Mouse (Mus musculus) limb, embryonic 12.5 days (tissue): ENCODE measurements at regions not wholly inside any gene's neighbourhood (a gene's known extent, or its start where the extent isn't known, plus 50 kb on each side); places are given as distances from the start of the nearest gene placed in this dataset.

Source experiments
- ATAC-seq: fragments of 200-750 bp; cut with Nextera tagmentation; 2 replicates; pipeline ENCODE4 v1.8.0; 2017; ENCODE audit warnings: low read depth, moderate TSS enrichment; ENCODE audit not compliant: insufficient number of reproducible peaks, insufficient read depth, low FRiP score, low TSS enrichment
- H3K27ac ChIP-seq: fragments of 300-500 bp; sonication (generic); 2 replicates; pipeline ENCODE4 v1.5.1; 2016; ENCODE audit warnings: mild to moderate bottlenecking, moderate library complexity
- H3K27me3 ChIP-seq: fragments of 300-500 bp; sonication (generic); 2 replicates; pipeline ENCODE4 v1.6.1; 2016; ENCODE audit warnings: mild to moderate bottlenecking, moderate library complexity
- H3K36me3 ChIP-seq: fragments of 300-500 bp; sonication (generic); 2 replicates; pipeline ENCODE4 v1.6.1; 2016; ENCODE audit warnings: mild to moderate bottlenecking, moderate library complexity
- H3K4me1 ChIP-seq: fragments of 300-500 bp; sonication (generic); replicated peaks from 2 replicates; pipeline ENCODE4 v1.6.1; 2016
- H3K4me2 ChIP-seq: fragments of 300-500 bp; sonication (generic); 2 replicates; pipeline ENCODE4 v1.6.1; 2016; ENCODE audit warnings: mild to moderate bottlenecking, moderate library complexity
- H3K4me3 ChIP-seq: fragments of 300-500 bp; sonication (generic); replicated peaks from 2 replicates; pipeline ENCODE4 v1.5.1; 2016; ENCODE audit warnings: mild to moderate bottlenecking
- H3K9ac ChIP-seq: fragments of 300-500 bp; sonication (generic); replicated peaks from 2 replicates; pipeline ENCODE4 v1.6.1; 2016; ENCODE audit warnings: mild to moderate bottlenecking, moderate library complexity
- H3K9me3 ChIP-seq: fragments of 300-500 bp; sonication (generic); 2 replicates; pipeline ENCODE4 v1.6.1; 2016; ENCODE audit warnings: mild to moderate bottlenecking, moderate library complexity
- WGBS: fragments of 180-500 bp; shearing (Covaris S2); methylation state at CpG from one replicate; pipeline ENCODE4 v1.1.7; 2016; 5-methylcytosine and 5-hydroxymethylcytosine counted together

DNA sequence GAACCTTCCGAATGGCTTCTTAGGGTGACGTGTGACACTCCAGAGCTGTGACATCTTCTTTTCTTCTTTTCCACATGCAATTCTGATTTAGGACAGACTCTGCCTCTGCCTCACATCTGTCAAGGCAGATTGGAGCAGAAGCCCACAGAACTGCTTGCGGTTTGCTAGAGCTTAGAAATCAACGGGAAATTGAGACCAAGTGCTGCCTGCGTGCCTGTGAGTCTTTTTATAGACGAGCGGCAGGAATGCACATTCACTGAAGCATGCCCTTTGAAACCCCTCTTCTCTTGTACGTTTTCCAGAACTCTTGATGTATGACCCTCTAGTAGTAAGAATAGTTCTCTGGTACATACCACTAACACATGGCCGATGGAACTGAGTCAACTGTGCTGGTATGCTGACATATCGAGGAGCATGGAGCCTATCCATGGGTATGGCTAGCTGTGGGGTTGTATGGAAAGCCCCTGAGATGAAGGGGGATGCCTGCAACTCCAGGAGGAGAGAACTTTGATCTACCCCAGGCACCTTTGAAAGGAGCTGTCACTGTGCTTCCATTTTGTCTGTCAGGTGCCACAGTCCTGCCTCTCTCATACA lies 552.2 kb upstream of the Adamts16 start:
- H3K4me1 ChIP-seq: no peaks in the 10 kb centered on the region

DNA sequence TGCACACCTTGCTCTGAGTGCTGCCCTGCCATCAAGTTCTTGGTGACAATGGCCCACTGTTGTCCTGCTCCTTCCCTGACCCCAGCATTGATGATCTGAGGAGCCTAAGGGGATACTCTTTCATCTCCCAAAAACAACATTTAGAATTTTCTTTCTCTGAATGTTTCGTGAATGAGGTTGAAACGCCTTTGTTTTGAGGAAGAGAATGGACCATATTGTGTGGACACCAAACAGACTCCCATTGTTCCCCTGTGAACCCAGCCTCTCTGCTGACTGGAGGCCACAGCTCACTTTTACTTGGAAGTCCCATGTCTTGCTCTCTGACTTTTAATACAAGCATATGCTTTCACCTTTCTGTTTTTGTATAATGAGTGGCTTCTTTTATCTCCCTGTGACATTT lies 537.0 kb upstream of the Adamts16 start:
- H3K36me3 ChIP-seq: no peaks in the 10 kb centered on the region
- no peak for ATAC-seq
- H3K4me3 ChIP-seq: no peak overlapping the region
- no peaks in the 10 kb centered on the region for H3K27me3 ChIP-seq
- WGBS: 74% methylated on average over 2 of the region's 2 CpGs
- H3K9ac ChIP-seq: no peak overlapping the region
- no peaks in the 10 kb centered on the region for H3K9me3 ChIP-seq
- H3K27ac ChIP-seq: no peak overlapping the region
- no peaks in the 10 kb centered on the region for H3K4me1 ChIP-seq
- H3K4me2 ChIP-seq: no peak overlapping the region

More for the DNA sequence above, 552.2 kb upstream of the Adamts16 start:
- ATAC-seq: no peak
- Histone ChIP-seq H3K4me2 (no peak overlapping the region), H3K27ac (no peak overlapping the region), H3K36me3 (no peaks in the 10 kb centered on the region), H3K27me3 (no peaks in the 10 kb centered on the region; the same call in 1 of the 2 replicates), H3K9me3 (no peaks in the 10 kb centered on the region), H3K9ac (no peak overlapping the region), H3K4me3 (no peak overlapping the region)
- 69% methylated on average over 10 of the region's 10 CpGs for WGBS

DNA sequence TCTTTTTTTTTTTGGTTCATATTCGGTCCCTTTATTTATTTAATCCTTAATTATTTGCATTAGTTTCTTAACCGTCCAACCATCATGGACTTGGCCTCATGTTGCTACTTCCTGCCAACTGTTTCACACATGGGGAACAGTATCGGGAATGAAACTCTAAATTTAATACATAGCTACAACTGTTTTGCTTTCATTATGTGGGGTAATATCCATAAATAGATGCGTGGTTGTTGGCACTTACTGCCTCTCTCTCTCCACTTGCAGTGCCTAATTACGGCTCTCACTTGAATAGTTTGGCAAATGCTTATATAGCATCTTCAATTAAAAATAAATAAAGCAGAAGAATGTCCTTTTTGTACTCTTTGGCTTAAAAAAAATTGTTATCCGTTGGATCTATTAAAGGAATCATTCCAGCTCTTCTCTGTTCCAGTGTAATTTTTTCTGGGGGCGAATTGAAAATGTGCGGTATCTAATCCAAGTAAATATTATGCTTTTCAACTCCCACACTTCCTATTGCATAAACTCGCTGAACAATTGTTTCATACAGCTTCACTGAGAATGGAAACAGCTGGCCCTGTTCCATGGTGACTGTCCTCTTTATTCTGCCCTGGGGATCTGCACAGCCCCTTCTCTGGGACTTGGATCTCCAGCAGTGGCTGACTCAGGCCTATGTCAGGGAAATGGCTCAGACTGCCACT lies 534.4 kb upstream of the Adamts16 start:
- Histone ChIP-seq H3K9ac (no peak overlapping the region), H3K4me2 (no peak overlapping the region), H3K36me3 (no peaks in the 10 kb centered on the region), H3K27me3 (no peaks in the 10 kb centered on the region), H3K27ac (no peak overlapping the region), H3K4me1 (peaks cover 8% of the 10 kb centered on the region), H3K9me3 (no peaks in the 10 kb centered on the region), H3K4me3 (no peak overlapping the region)
- no peak for ATAC-seq
- 82% methylated on average over 9 of the region's 9 CpGs for WGBS

DNA sequence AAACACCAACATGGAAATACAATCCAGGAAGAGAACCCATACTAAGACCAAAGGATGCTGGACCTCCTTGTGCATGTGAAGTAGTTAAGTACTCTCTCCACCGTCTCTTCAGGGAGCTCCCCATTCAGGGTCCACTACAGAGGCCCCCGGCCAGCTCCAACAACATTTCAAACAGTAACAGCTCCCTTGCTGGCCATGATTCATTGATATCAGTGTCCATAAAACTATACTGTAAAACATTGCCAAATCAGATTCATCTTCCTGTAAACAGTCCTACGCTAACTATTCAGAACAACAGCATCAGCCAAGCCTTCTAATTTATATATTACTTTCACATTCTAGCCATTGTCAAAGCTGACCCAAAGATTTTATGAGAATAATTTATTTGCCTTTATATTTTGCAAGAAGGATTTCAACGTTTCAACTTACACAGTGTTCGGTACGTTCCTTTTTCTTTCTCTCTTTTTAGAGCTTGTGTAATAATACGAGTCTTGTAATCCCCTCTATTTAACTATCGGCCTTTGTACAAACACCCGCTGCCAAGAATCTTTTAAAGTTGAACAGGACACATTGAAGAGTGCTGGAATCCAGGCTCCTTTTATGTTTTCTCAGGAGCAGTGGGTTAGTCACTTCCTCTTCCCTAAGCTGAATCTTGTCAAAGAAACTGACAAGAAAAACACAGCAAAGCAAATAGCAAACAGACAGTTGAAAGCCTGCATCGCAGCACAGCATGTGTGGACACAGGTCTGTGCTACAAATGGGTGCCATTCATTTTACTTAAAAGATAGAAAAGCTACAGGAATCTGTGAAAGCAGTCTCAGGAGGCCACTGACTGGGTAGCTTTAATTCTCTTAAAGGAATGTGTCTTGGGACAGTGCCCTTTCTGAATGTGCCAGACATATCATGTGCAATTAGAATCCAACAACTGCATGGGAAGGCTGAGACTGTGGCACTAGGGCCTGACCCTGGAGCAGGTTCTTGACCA lies 531.4 kb upstream of the Adamts16 start:
- H3K27me3 ChIP-seq: no peaks in the 10 kb centered on the region
- H3K9me3 ChIP-seq: no peaks in the 10 kb centered on the region
- H3K4me2 ChIP-seq: no peak overlapping the region
- WGBS: 60% methylated on average over 10 of the region's 10 CpGs
- H3K4me3 ChIP-seq: no peak overlapping the region
- no peak overlapping the region for H3K9ac ChIP-seq
- no peak for ATAC-seq
- H3K4me1 ChIP-seq: peaks cover 8% of the 10 kb centered on the region
- no peak overlapping the region for H3K27ac ChIP-seq
- H3K36me3 ChIP-seq: no peaks in the 10 kb centered on the region

DNA sequence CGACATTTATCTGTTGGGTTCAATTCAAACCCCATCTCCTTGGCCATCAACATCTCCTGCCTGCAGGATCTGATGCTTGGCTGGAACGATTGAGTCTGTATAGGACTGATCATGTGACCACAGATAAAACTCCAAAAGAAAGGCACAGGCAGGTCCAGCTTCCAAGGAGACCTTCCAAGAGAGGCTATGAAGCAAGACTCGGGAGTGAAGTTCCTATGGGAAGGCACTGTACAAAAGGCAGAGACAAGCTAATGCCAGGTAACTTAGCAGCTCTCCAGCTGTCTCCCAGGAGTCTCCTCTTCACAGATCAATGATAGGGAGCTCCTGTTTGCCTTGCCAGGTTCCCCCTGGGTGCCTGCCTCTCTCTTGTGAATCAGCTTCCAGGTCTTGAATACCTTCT lies 528.2 kb upstream of the Adamts16 start:
- Histone ChIP-seq H3K4me3 (no peak overlapping the region), H3K27ac (no peak overlapping the region), H3K9ac (no peak overlapping the region), H3K27me3 (no peaks in the 10 kb centered on the region), H3K4me1 (peaks cover 8% of the 10 kb centered on the region), H3K4me2 (no peak overlapping the region), H3K36me3 (no peaks in the 10 kb centered on the region), H3K9me3 (no peaks in the 10 kb centered on the region)
- 76% methylated on average over 3 of the region's 3 CpGs for WGBS
- ATAC-seq: no peak

GRCm38 (mm10) chr13:71365261-71365660 lies 523.6 kb upstream of the Adamts16 start:
- Histone ChIP-seq H3K36me3 (no peaks in the 10 kb centered on the region), H3K27ac (no peak overlapping the region), H3K9ac (no peak overlapping the region), H3K9me3 (no peaks in the 10 kb centered on the region), H3K27me3 (no peaks in the 10 kb centered on the region), H3K4me2 (no peak overlapping the region), H3K4me3 (no peak overlapping the region), H3K4me1 (no peaks in the 10 kb centered on the region)
- no peak for ATAC-seq
- 63% methylated on average over 3 of the region's 3 CpGs for WGBS

DNA sequence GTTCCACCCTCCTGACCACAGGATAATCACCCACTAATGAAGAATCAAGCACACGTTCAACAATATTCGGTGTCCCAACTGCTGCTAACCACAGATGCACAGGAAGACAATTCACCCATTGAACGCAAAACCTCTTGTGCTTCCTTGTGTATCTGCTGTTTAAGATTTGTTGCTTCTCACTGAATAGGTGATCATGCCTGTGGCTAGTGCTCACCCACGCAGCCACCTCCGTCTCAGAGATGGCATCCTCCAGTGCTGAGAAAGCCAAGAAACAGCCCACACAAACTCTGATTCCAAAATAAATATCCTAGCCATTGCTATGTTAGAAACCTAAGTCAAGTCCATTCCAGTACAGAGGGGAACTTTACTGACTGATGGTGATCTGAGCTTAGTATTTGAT lies 520.7 kb upstream of the Adamts16 start:
- H3K36me3 ChIP-seq: no peaks in the 10 kb centered on the region
- H3K27me3 ChIP-seq: no peaks in the 10 kb centered on the region
- no peak overlapping the region for H3K4me3 ChIP-seq
- ATAC-seq: no peak
- WGBS: 77% methylated on average over 5 of the region's 5 CpGs
- H3K4me2 ChIP-seq: no peak overlapping the region
- H3K9ac ChIP-seq: no peak overlapping the region
- no peaks in the 10 kb centered on the region for H3K9me3 ChIP-seq
- H3K4me1 ChIP-seq: no peaks in the 10 kb centered on the region; the same call in 1 of the 2 replicates
- H3K27ac ChIP-seq: no peak overlapping the region

DNA sequence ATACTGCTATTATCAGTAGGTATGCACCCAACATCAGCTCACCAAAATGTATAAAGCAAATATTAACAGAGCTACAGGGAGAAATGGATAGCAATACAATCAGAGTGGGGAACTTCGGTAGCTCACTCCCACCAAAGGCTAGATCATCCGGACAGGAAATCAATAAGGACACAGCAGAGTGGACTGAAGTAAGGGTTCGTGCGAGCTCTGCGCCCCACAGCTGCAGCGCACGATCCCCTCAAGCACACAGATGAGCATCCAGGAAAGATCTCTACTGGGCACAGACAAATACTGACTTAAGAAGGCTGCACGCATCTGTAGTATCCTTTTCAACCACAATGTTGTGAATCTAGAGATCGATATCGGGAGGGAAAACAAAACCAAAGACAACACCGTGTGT lies 517.5 kb upstream of the Adamts16 start:
- Histone ChIP-seq H3K27ac (no peak overlapping the region), H3K9ac (no peak overlapping the region), H3K4me3 (no peak overlapping the region), H3K36me3 (no peaks in the 10 kb centered on the region), H3K9me3 (no peaks in the 10 kb centered on the region), H3K4me2 (no peak overlapping the region), H3K4me1 (no peaks in the 10 kb centered on the region; the same call in 1 of the 2 replicates), H3K27me3 (no peaks in the 10 kb centered on the region)
- no peak for ATAC-seq
- WGBS: 88% methylated on average over 11 of the region's 11 CpGs

DNA sequence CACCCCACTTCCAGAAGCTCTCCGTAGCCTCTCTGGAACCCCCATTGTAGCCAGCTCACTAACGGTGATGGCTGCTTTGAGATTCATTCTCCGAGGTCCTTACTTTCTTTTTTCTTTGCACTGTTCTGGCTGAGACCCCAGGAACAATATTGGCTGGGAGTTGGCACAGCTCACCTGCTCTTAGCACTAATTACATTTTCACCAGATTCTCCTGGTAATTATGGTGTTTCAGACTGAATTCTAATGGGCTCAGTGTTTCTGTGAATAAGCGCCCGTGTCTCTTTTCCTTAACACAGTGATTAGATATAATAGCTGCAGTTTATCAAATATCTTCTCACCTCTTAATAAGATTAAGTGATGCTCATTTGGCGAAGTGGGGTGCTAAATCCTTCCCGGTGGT lies 509.2 kb upstream of the Adamts16 start:
- ATAC-seq: no peak
- WGBS: 89% methylated on average over 7 of the region's 7 CpGs
- no peak overlapping the region for H3K4me2 ChIP-seq
- H3K9ac ChIP-seq: no peak overlapping the region
- no peaks in the 10 kb centered on the region for H3K36me3 ChIP-seq
- no peaks in the 10 kb centered on the region for H3K27me3 ChIP-seq
- H3K27ac ChIP-seq: no peak overlapping the region
- H3K4me1 ChIP-seq: no peaks in the 10 kb centered on the region
- H3K9me3 ChIP-seq: no peaks in the 10 kb centered on the region
- no peak overlapping the region for H3K4me3 ChIP-seq

DNA sequence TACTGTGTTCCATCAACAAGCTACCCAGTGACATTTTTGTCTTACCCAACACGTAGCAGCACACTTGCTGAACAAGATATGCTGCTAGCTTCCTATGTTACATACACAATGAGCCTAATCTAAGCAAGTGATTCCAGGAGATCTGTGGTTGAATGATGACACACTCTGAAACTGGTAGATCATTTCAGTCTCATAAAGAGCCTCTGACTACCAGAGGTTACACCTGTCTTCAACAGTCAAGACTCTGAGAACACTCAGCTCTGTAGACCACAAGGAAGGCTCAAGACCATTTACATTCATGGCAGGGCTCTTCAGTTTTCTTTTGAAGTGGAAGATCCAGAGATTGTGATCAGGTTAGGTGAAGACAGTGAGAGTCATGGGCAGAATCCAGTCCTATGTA lies 501.3 kb upstream of the Adamts16 start:
- WGBS: 85% methylated on average over 1 of the region's 1 CpGs
- H3K4me1 ChIP-seq: no peaks in the 10 kb centered on the region
- no peaks in the 10 kb centered on the region for H3K9me3 ChIP-seq
- H3K27me3 ChIP-seq: no peaks in the 10 kb centered on the region
- no peak overlapping the region for H3K4me2 ChIP-seq
- no peak for ATAC-seq
- no peak overlapping the region for H3K27ac ChIP-seq
- no peak overlapping the region for H3K4me3 ChIP-seq
- H3K36me3 ChIP-seq: no peaks in the 10 kb centered on the region
- no peak overlapping the region for H3K9ac ChIP-seq

- 86% methylated on average over 6 of the region's 6 CpGs for WGBS
These were observed 497.1 kb upstream of the Adamts16 start for GRCm38 (mm10) chr13:71338700-71339099.

More at GRCm38 (mm10) chr13:71338700-71339099, 497.1 kb upstream of the Adamts16 start:
- Histone ChIP-seq H3K4me3 (no peak overlapping the region), H3K4me2 (no peak overlapping the region), H3K9ac (no peak overlapping the region), H3K36me3 (no peaks in the 10 kb centered on the region), H3K4me1 (no peaks in the 10 kb centered on the region), H3K27ac (no peak overlapping the region), H3K27me3 (no peaks in the 10 kb centered on the region), H3K9me3 (no peaks in the 10 kb centered on the region)
- ATAC-seq: no peak
